Mouse (Mus musculus) activated CD4-positive, CD25-positive, alpha-beta regulatory T cell, adult 4 months (primary cell): Measurements from ENCODE around the gene Stim2. TPM values are rescaled to one million over a fixed set of nuclear protein-coding genes. Genes with fewer than 3 reads are reported as not detected.

Source experiments
- ATAC-seq: one replicate; pipeline ENCODE4 v1.8.0; 2017
- polyA plus RNA-seq, 2 experiments: library from polyadenylated mRNA; unstranded; fragments of 100-300 nt; shearing (Covaris generic); gene quantifications; one replicate each; pipeline ENCODE4 v1.2.1; 2017

Gene Stim2
- 10 to 100 TPM; 19.4 to 19.7 TPM for polyA plus RNA-seq

GRCm38 (mm10) chr5:53998146-53998742, at the start of gene Stim2:
Gene Stim2 (plus strand): TSS chr5:53998499.
- ATAC-seq: peak; percentile 37

GRCm38 (mm10) chr5:53948606-53949266, 49.6 kb upstream of the Stim2 start:
- ATAC-seq: peak; percentile 52

GRCm38 (mm10) chr5:53950189-53950588, 48.1 kb upstream of the Stim2 start:
- no peak for ATAC-seq

- ATAC-seq: no peak
Measured at GRCm38 (mm10) chr5:53953216-53953615, 45.1 kb upstream of the Stim2 start.

- ATAC-seq: no peak
Measured at GRCm38 (mm10) chr5:53953797-53954196, 44.5 kb upstream of the Stim2 start.

GRCm38 (mm10) chr5:53955966-53956365, 42.3 kb upstream of the Stim2 start:
- ATAC-seq: no peak

- no peak for ATAC-seq
Measured at GRCm38 (mm10) chr5:53956396-53957314, 41.6 kb upstream of the Stim2 start.

- ATAC-seq: no peak
Measured at GRCm38 (mm10) chr5:53957348-53957747, 41.0 kb upstream of the Stim2 start.

GRCm38 (mm10) chr5:53961229-53961628, 37.1 kb upstream of the Stim2 start:
- no peak for ATAC-seq

GRCm38 (mm10) chr5:53961830-53962515, 36.3 kb upstream of the Stim2 start:
- no peak for ATAC-seq

GRCm38 (mm10) chr5:53965656-53966055, 32.6 kb upstream of the Stim2 start:
- ATAC-seq: no peak

- no peak for ATAC-seq
Measured at GRCm38 (mm10) chr5:53967560-53967959, 30.7 kb upstream of the Stim2 start.

GRCm38 (mm10) chr5:53970178-53970577, 28.1 kb upstream of the Stim2 start:
- ATAC-seq: no peak

- no peak for ATAC-seq
Measured at GRCm38 (mm10) chr5:53971201-53971600, 27.1 kb upstream of the Stim2 start.

- ATAC-seq: no peak
Measured at GRCm38 (mm10) chr5:53972905-53973304, 25.4 kb upstream of the Stim2 start.

- no peak for ATAC-seq
Measured at GRCm38 (mm10) chr5:53976497-53976896, 21.8 kb upstream of the Stim2 start.

GRCm38 (mm10) chr5:53977060-53977459, 21.2 kb upstream of the Stim2 start:
- ATAC-seq: no peak

GRCm38 (mm10) chr5:53983358-53983757, 14.9 kb upstream of the Stim2 start:
- no peak for ATAC-seq

- ATAC-seq: no peak
Measured at GRCm38 (mm10) chr5:53985632-53986031, 12.7 kb upstream of the Stim2 start.

- no peak for ATAC-seq
Measured at GRCm38 (mm10) chr5:53987496-53987895, 10.8 kb upstream of the Stim2 start.

GRCm38 (mm10) chr5:53988053-53988452, 10.2 kb upstream of the Stim2 start:
- no peak for ATAC-seq

- ATAC-seq: no peak
Measured at GRCm38 (mm10) chr5:53992616-53993015, 5.7 kb upstream of the Stim2 start.

- peak; percentile 10 for ATAC-seq
Measured at GRCm38 (mm10) chr5:53994576-53994975, 3.7 kb upstream of the Stim2 start.
